Mouse (Mus musculus) left cerebral cortex, postnatal 4 days (tissue): ENCODE data around the gene Atg5. TPM values are rescaled to one million over a fixed set of nuclear protein-coding genes. Genes with fewer than 3 reads are reported as not detected.
A peak's percentile ranks its signal among the peaks of the same experiment; 100 is the strongest.

Experiments
- DNase-seq: peaks from one replicate; pipeline ENCODE4 v3.0.0-alpha.2; 2022
- intact Hi-C: fragments of 180-260 bp; cut with DNase I; formaldehyde crosslinking; loops from one replicate; pipeline ENCODE4 v1.15.1; 2025
- microRNA-seq: library from miRNA; unstranded; fragments of <30 nt; microRNA quantifications from one replicate; pipeline ENCODE4 v1.2.0, GENCODE M21; 2022
- total RNA-seq, 2 experiments: library from RNA; stranded (reverse); gene quantifications; 2 replicates each; pipeline ENCODE4 v1.2.3; 2021

Atg5 gene
- total RNA-seq, 2 experiments from 2014 or later: 20.1 to 25.2 TPM

DNA sequence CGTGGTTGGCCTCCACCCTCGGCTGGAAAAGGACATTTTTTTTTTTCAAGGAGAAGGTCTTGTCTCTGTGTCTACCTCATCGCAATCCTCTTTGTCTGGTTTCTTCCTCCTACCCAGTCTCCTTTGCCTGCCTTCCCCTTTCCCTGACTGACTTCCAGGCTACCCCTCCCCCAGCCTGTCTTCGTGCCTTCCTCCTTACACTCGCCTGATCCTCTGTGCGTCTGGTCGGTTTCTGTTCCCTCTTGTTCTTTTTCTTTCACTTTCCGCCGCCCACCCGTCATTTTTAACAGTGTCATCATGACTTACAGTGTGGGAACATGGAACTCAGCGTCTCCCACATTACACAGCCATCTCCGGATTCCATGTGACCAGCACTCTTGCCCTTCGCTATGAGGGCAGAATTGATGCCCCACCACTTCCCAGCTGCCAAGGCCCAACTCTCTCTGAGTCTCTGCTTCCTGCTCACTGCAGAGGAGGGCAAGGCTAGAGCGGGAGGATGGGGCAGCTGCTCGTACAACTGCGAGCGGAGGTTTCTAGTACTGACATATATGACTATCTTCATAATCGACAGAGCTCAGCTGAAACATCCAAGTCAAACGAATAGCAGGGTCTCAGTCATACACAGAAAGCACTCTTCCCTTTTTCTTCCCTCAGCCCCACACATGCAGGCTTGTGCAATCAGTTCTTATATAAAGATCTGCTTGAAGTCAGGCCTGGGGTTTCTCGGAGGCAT is 112.5 kb downstream of the Atg5 start:
- DNase-seq: no peak
- intact Hi-C loops: no loop called here

DNA sequence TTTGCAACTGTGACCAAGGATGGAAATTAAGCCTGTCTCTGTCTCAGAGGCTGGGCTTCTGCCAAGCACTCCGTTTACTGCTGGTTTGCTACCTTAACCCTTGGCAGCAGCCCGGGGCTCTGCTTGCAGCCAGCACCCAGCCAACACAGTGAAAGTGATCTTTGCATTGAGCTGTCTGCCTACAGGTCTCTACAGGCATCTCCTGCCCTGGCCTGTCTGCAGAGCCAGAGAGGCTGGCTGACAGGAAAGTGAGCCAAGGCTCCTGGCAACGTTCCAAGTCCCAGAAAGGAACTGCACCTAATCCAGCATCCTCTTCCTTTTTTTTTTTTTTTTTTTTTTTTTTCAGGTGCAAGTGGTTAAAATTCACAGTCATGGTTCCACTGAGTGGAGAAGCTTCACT is 113.2 kb downstream of the Atg5 start:
- intact Hi-C loops: no loop called here
- DNase-seq: peak; percentile 91

DNA sequence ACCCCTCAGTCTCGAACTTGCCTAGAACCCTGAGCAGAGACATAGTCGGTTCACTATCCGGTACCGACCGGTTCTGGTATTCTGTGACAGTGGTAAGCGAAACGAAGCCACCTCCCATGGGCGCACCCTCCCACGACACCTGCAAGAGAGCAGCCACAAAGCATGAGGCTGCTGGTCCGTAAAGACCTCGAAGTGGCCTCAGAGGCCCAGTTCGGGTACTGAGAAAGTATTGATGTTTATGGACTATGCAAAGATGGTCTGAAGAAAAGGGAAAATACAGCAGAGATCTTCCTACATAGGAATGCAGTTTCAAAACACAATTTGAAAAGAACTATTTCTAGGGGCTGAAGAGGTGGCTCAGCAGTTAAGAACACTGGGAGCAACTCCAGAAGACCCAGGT is 113.8 kb downstream of the Atg5 start:
- intact Hi-C loops: no loop called here
- DNase-seq: no peak

DNA sequence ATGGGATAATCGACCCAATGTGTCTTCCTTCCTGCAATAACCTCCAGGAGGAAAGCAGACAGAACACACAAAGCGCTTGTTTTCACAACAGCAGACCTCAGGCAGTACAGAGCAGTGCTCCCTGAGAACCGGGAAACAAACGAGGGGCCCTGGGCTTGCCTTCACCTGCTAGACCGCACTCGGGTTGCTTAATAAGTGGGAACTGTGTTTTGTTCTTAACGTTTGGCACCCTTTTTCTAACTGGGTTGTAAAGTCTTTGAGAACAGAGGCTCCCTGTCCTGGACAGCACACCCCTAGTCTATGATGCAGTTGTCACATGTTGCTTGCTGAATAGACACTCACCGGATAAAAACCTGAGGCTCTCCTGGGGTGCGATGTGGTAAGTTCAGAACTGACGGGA is 115.1 kb downstream of the Atg5 start:
- no peak for DNase-seq
- intact Hi-C loops: no loop called here

DNA sequence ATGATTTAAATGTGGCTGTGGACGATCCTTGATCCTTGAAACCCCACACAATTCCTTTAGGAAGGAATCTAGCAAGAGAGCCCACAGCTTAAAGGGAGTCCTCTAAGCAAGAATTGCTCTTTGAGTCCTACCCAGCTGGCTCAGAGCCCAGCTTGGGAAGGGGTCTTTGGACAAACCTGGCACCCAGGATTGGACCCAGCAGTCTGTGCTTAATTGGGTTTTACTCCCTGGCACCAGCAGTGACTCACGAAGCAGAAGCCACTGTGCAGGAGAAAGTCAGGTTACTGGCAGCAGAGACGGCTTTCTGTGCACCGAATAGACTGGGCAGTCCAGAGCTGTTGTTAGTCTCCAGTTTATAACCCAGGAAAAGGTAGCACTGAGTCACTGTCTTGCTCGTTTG is 117.1 kb downstream of the Atg5 start:
- intact Hi-C loops: no loop called here
- DNase-seq: peak; percentile 91

DNA sequence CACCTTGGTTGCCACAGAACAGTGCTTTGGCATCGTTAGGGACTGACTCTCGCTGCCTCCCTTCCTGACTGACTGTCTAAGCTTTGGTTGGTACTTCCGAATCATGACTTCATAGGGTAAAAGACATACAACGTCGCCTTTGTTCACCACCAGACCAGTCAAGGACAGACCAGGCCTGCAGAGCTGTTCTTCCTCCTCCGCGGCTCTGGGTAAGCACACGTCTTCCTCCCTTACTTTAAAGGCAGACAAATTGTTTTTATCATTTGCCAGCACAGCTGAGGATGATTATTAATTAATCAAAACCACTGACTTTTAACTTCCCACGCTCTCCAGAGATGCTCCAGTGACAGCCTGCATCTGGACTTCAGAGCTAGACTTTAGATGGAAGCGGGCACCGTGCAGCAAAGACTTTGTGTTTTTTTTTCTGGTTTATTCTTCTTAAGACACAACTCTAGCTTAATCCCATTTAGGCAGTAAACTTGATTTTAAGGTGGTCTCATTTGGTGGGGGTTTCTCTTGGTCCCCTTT is 120.6 kb downstream of the Atg5 start:
- DNase-seq: no peak
- intact Hi-C loops: no loop called here

DNA sequence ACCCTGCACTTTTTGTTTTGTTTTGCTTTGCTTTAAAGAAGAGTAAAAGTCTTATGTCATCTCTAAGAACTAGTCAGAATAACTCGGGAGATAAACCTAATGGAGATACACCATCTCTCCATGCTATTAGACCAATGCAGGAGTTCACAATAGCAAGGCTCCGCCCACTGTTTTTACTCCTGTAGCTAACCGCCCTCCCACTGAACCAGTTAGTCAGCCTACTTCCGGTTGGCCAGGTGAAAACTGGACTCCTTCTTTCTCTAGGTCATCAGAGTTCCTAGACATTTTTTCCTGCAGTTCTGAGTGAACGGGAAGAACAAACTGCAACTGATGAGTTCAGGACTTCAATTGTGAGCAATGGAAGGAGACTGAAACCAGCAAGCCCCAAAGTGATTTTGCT is 122.1 kb downstream of the Atg5 start:
- DNase-seq: no peak
- intact Hi-C loops: no loop called here

DNA sequence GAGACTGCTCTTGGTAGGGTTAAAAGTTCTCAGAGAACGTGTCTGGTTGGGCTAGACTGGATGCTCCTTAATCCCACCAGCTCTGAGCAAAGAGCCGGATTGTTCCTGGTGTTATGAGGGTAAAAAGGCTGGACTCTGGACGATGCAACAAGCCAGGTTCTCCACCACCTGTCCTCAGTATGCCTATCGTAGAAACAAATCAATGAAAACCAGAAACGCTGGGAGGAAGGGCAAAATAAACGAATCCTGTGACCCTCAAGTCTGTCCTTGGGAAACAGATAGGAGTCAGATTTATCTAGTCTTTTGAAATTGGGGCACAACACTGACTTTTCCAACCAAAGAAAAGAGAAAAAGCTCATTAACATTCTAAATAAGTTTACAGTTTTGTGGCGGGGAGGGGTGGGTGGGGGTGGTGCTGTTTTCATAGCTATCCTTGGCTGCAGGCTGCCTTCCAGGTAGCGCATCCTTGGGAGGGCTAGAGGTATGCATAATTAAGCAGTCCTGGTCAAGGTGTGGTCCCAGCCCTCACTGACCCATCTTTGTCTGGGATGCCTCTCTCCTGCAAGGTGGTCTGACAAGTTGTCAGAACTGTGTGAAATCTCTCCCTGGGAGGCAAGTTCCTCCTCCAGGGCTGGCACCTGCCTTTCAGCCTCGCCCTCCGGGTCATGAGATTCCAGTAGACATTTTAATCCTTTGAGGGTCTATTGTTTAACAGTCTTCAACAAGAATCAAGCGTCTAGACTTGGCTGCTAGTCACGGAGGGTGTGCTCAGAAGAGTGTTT is 123.5 kb downstream of the Atg5 start:
- no peak for DNase-seq
- intact Hi-C loops: no loop called here

DNA sequence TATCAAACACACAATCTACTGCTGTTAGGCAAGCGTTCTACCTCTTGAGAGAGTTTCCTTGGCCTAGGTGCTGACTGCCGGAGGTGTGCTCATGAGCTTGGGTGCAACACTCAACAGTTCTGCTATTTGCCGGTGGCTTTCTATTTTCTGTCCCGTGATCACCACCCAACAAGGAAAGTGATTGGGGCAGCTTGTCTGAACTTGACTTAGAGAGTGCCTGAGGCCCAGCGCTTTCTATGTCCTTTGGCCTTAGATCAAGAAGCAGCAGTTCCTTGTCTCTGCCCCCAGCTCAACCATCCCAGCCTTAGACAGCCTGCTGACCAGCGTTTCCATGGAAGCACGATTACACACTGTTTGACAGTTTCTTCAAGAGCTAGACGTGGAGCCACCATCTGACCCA is 124.7 kb downstream of the Atg5 start:
- intact Hi-C loops: no loop called here

DNA sequence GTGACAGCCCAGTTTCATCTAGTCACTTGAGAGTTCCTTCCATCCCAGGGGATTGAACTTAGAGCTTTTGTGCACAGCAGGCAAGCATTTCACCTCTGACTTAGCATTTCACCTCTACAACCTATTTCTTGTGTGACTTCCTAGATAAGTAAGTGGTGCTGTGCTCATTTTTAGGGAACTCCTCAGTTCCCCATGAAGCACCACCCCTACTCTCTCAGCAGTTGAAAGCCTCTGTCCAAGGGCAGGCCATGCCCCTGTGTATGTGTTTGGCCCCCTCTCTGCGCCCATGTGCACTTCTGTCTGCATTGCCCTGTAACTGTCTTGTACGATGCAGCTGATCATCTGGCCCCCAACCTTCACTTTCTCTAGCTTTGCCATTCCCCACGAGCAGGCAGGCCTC is 132.0 kb downstream of the Atg5 start:
- intact Hi-C loops: no loop called here
- DNase-seq: no peak

More for the DNA sequence above, 124.7 kb downstream of the Atg5 start:
- DNase-seq: peak; percentile 26

DNA sequence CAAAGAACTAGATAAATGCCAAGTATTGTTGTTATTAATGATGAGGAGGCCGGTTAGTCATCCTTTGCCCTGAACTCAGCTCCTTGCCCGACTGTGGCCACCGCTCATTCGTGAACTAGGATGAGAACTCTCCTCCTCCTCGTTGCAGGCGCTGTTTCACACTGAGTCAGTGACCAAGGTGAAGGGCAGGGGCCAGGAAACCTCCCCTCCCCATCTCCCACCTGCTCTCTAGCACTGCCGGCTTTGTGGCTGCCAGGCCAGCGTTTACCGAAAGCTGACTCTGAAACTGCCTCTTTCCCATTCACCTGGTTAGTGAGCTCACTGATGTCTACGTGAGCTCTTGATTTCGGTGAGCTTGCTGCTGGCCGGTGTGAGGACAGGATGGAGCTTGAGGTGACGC is 132.4 kb downstream of the Atg5 start:
- DNase-seq: no peak
- intact Hi-C loops: no loop called here

DNA sequence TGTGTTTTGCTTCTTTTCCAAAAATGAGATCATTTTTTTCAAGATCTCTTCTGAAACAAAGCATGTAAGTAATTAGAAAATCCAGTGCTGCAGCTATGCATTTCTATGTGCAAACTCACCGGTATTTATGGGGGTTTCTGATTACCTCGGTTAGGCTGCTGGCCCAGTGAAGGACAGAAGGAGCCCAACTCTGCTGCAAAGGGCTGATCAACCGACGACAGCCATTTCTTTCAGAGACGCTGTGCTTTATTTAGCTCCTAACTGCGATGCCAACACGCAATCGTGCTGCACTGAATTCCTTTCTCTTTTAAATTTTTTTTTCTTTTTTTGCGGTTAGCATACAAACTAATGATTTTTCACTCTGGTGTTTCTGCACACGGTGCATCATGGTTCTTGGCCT is 133.4 kb downstream of the Atg5 start:
- intact Hi-C loops: no loop called here
- no peak for DNase-seq

DNA sequence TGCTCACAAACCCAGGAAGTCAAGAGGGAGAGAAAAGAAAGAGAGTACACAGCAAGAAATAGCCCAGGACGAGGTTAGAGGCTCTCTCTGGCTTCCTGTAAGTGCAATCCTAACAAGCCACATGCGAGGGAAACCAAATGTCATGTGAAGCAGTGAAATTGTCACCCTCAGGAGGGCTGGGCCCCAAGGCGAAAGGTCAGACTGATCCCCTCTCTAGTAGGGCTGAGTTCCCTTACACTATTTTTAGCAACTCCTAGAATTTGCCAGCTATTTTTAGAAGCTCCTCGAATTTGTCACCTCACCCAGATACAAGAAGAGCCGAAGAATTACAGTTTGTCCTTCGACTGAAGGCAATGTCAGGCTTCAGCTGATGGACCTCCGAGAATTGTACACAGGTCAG is 135.3 kb downstream of the Atg5 start:
- DNase-seq: no peak
- intact Hi-C loops: no loop called here

DNA sequence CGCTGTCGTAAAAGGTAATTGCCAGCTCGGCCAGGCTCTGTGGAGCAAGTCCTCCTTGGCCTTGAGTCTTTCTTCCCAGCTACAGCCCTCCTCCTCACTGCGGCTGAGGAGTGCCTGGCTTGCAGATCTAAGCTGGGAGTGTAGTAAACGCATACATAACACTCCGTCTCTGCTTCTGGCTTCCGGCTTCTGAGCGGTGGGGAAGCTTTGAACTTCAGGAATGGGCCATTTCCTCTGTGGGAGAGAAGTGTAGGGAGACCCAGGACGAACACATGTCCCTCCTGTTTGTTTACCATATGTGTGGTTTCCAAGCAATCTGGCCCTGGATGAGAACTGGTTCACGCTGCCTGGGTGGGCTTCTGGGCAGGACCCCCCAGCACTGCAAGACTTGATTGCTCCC is 140.9 kb downstream of the Atg5 start:
- DNase-seq: no peak
- intact Hi-C loops: no loop called here

DNA sequence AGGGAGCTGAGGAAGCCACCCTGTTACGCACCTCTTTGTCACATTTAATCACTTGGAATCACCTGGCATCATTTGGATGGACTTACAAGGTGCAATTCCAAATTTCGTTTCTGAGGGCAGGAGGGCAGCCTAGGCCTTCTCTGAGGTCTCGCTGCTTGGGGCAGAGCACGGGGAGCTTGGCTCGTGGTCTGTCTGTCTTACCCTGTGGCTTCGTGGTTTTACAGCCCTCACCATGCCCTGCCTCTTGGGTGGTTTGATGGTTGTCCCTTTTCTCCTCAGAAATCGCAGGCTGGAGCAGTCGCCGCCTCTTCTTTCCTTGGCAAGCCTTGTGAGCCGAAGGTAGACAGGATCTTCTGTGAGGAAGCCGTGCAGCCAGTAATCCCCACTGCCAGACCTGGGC is 141.8 kb downstream of the Atg5 start:
- intact Hi-C loops: no loop called here
- no peak for DNase-seq

Small RNAs within 50 kb of the gene (microRNA-seq; reads per million reads assigned to microRNA genes)
- gene Mir1929: not detected

Other genes with a start within 250 kb of the Atg5 start
- under 1 TPM; 0.42 to 0.48 TPM for gene Crybg1, start 119.5 kb upstream of the Atg5 start, total RNA-seq